Mouse (Mus musculus) CH12.LX (cell line): ENCODE measurements around the gene Fam90a1a.
A peak's percentile ranks its signal among the peaks of the same experiment; 100 is the strongest.

Source experiments
- CHD2 ChIP-seq: IDR thresholded peaks from 2 replicates; pipeline ENCODE4 v1.6.1; 2011; ENCODE audit warnings: low read length, improper control_type of control experiment
- CTCF ChIP-seq, 2 experiments: IDR thresholded peaks in 1 of 2; conservative IDR thresholded peaks in 1 of 2; 2 replicates each; pipeline ENCODE4 v1.5.1; 2011 to 2012; ENCODE audit warnings: low read depth in 2 of 2, low read length in 2 of 2, improper control_type of control experiment in 1 of 2, inconsistent platforms in 1 of 2, mild to moderate bottlenecking in 1 of 2, moderate library complexity in 1 of 2
- EP300 ChIP-seq: IDR thresholded peaks from 2 replicates; pipeline ENCODE4 v1.6.1; 2011; ENCODE audit warnings: low read length, improper control_type of control experiment
- KAT2A ChIP-seq: IDR thresholded peaks from 2 replicates; pipeline ENCODE4 v1.6.1; 2012; ENCODE audit warnings: low read length, improper control_type of control experiment, inconsistent platforms; ENCODE audit not compliant: insufficient replicate concordance
- MAZ ChIP-seq: IDR thresholded peaks from 2 replicates; pipeline ENCODE4 v1.6.1; 2012; ENCODE audit warnings: low read depth, mild to moderate bottlenecking, inconsistent platforms, low read length, improper control_type of control experiment, moderate library complexity
- MEF2A ChIP-seq: IDR thresholded peaks from 2 replicates; pipeline ENCODE4 v1.6.1; 2014; ENCODE audit warnings: low read depth, mild to moderate bottlenecking, inconsistent platforms, low read length, improper control_type of control experiment, borderline replicate concordance
- MYC ChIP-seq: IDR thresholded peaks from 2 replicates; pipeline ENCODE4 v1.6.1; 2011; ENCODE audit warnings: low read depth, mild to moderate bottlenecking, improper control_type of control experiment, low read length
- POLR2A ChIP-seq: IDR thresholded peaks from 2 replicates; pipeline ENCODE4 v1.6.1; 2011; ENCODE audit warnings: low read depth, mild to moderate bottlenecking, improper control_type of control experiment, low read length
- SMC3 ChIP-seq: IDR thresholded peaks from 2 replicates; pipeline ENCODE4 v1.6.1; 2011; ENCODE audit warnings: low read depth, low read length, improper control_type of control experiment
- UBTF ChIP-seq: IDR thresholded peaks from 2 replicates; pipeline ENCODE4 v1.6.1; 2012; ENCODE audit warnings: low read depth, mild to moderate bottlenecking, inconsistent platforms, low read length, improper control_type of control experiment, moderate library complexity
- ZC3H11A ChIP-seq: IDR thresholded peaks from 2 replicates; pipeline ENCODE4 v1.6.1; 2012; ENCODE audit warnings: low read depth, mild to moderate bottlenecking, inconsistent platforms, low read length, improper control_type of control experiment
- ZNF384 ChIP-seq: IDR thresholded peaks from 2 replicates; pipeline ENCODE4 v1.6.1; 2012; ENCODE audit warnings: low read depth, low read length, improper control_type of control experiment, inconsistent platforms

DNA sequence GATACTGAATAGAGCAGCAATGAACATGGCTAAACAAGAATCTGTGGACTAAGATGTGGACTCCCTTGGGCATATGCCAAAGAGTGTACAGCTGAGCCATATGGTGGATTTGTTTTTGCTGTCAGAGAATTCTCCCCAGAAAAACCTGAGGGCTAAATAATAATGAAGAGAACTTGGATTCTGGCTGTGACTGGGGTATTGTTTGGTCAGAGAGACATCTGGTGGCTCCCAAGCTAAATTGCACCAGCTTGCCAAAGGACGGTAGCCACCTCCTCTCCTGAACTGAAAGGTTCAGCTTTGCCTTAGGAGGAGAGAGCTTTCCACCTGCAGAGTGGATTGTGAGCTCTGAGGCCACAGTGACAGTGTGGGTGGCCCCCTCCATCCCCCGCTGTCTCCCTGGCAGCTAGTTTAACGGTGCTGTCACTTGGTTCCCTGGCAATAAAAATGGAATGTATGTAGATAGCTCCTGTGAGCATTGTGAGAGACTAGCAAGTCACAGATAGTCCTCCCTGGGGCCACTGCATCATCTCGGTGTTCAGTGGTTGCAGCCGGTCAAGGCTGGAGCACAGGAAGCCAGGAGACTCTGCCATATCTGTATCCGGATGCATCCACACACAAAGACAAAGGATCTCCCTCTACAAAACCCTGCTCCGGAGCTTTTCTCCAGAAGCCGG, 23.3 kb downstream of the Fam90a1a start:
- no peak for TF ChIP-seq CHD2
- no peak for TF ChIP-seq MEF2A
- no peak for TF ChIP-seq POLR2A
- no peak for TF ChIP-seq ZNF384
- TF ChIP-seq CTCF (conservative IDR thresholded peaks at IDR 0.05 in 1 of 2, IDR thresholded peaks at IDR 0.05 in 1 of 2; ENCODE audit: low read depth in 2 of 2, low read length in 2 of 2) = peak in 1 of 2 experiments; percentile 61; a peak in 2 of 4 replicates
- no peak for TF ChIP-seq ZC3H11A
- peak; percentile 50 for TF ChIP-seq SMC3
- no peak for TF ChIP-seq MYC
- no peak for TF ChIP-seq EP300
- TF ChIP-seq KAT2A = no peak
- TF ChIP-seq MAZ = no peak
- TF ChIP-seq UBTF = no peak
